Comparison of ENCODE assay signal across 8 mouse cellular contexts in genomic region chr2:158610488-158611325, GRCm38 (mm10). TPM values are rescaled to one million over a fixed set of nuclear protein-coding genes. Genes with fewer than 3 reads are reported as not detected.
DNase-seq lines count a peak whose midpoint lies in the region; ATAC-seq and TF ChIP-seq lines count a peak whose summit lies in the region.

TSS of gene Slc32a1 (plus strand) at chr2:158610767.

- peak within 1 kb of the TSS; percentile 33 for H3K4me3 ChIP-seq in kidney, embryonic 15.5 days (replicated peaks)
- peak within 1 kb of the TSS; percentile 47 for H3K4me3 ChIP-seq in forebrain, embryonic 14.5 days (ENCODE audit: low read depth, low read length)
- peak within 1 kb of the TSS; percentile 44 for H3K4me3 ChIP-seq in neural tube, embryonic 14.5 days (ENCODE audit: low read depth, low read length)
- no peak within 1 kb of the TSS for H3K4me3 ChIP-seq in kidney, adult 2 months (ENCODE audit: insufficient read depth, low read depth, low read length)

- H3K27ac ChIP-seq in kidney, embryonic 15.5 days: no peak within 1 kb of the TSS
- H3K27ac ChIP-seq in forebrain, embryonic 14.5 days (ENCODE audit: low read depth, low read length): peak within 1 kb of the TSS; percentile 88
- H3K27ac ChIP-seq in neural tube, embryonic 14.5 days (ENCODE audit: low read depth, low read length): peak within 1 kb of the TSS; percentile 81
- no peak within 1 kb of the TSS for H3K27ac ChIP-seq in kidney, adult 2 months (ENCODE audit: insufficient read depth, low read depth, low read length)

- H3K27me3 ChIP-seq in kidney, embryonic 15.5 days: peaks cover 98% of the 10 kb centered on the region
- peaks cover 69% of the 10 kb centered on the region for H3K27me3 ChIP-seq in forebrain, embryonic 14.5 days (replicated peaks; ENCODE audit: control insufficient read depth, insufficient read depth, low read length)
- H3K27me3 ChIP-seq in neural tube, embryonic 14.5 days (ENCODE audit: control insufficient read depth, insufficient read depth, low read length): peaks cover 27% of the 10 kb centered on the region
- H3K27me3 ChIP-seq in kidney, adult 2 months (replicated peaks; ENCODE audit: control insufficient read depth, insufficient read depth, low read length): peaks cover 2% of the 10 kb centered on the region

- no peak for TF ChIP-seq POLR2A in kidney, adult 2 months (IDR thresholded peaks at IDR 0.05; ENCODE audit: low read depth, low read length)

- H3K4me2 ChIP-seq in kidney, embryonic 15.5 days: peak within 1 kb of the TSS; percentile 58
- H3K4me2 ChIP-seq in forebrain, embryonic 14.5 days (ENCODE audit: low read length): peak within 1 kb of the TSS; percentile 56
- peak within 1 kb of the TSS; percentile 54 for H3K4me2 ChIP-seq in neural tube, embryonic 14.5 days (ENCODE audit: low read depth, low read length)

- no peak for ATAC-seq in kidney, embryonic 15.5 days (replicated peaks; ENCODE audit: low FRiP score)
- peak; percentile 69 for ATAC-seq in forebrain, embryonic 14.5 days
- ATAC-seq in neural tube, embryonic 14.5 days (ENCODE audit: low read depth): peak; percentile 54
- ATAC-seq in activated CD4-positive, CD25-positive, alpha-beta regulatory T cell, adult 4 months: no peak

- H3K36me3 ChIP-seq in kidney, embryonic 15.5 days: no peaks in the 10 kb centered on the region
- H3K36me3 ChIP-seq in forebrain, embryonic 14.5 days (ENCODE audit: control insufficient read depth, insufficient read depth, low read length): 0 out of 2 replicates have a peak, but pooled peaks cover 4% of the 10 kb centered on the region
- H3K36me3 ChIP-seq in neural tube, embryonic 14.5 days (ENCODE audit: control insufficient read depth, insufficient read depth, low read length): no peaks in the 10 kb centered on the region
- no peaks in the 10 kb centered on the region for H3K36me3 ChIP-seq in kidney, adult 2 months (ENCODE audit: control insufficient read depth, insufficient read depth, low read length)

- H3K9me3 ChIP-seq in kidney, embryonic 15.5 days (replicated peaks): no peaks in the 10 kb centered on the region
- no peaks in the 10 kb centered on the region for H3K9me3 ChIP-seq in forebrain, embryonic 14.5 days (replicated peaks; ENCODE audit: control insufficient read depth, low read length)
- no peaks in the 10 kb centered on the region for H3K9me3 ChIP-seq in neural tube, embryonic 14.5 days (ENCODE audit: control insufficient read depth, low read length)

- H3K9ac ChIP-seq in kidney, embryonic 15.5 days: no peak within 1 kb of the TSS
- H3K9ac ChIP-seq in forebrain, embryonic 14.5 days (ENCODE audit: low read length): peak within 1 kb of the TSS; percentile 85
- H3K9ac ChIP-seq in neural tube, embryonic 14.5 days (replicated peaks; ENCODE audit: low read depth, low read length): peak within 1 kb of the TSS; percentile 72

- under 1% methylated on average over 77 of the region's 77 CpGs for WGBS in kidney, embryonic 15.5 days
- WGBS in forebrain, embryonic 14.5 days: under 1% methylated on average over 72 of the region's 77 CpGs
- under 1% methylated on average over 74 of the region's 77 CpGs for WGBS in neural tube, embryonic 14.5 days
- 2% methylated on average over 77 of the region's 77 CpGs for WGBS in kidney, adult 2 months

- intact Hi-C loops in left cerebral cortex, postnatal 14 days (cut with DNase I): loop anchor here (5.0 kb wide), 1 partner anchor 58 kb away; no protein-coding TSS in a partner anchor

- H3K4me1 ChIP-seq in kidney, embryonic 15.5 days: peaks cover 64% of the 10 kb centered on the region
- 0 out of 2 replicates have a peak, but pooled peaks cover 3% of the 10 kb centered on the region for H3K4me1 ChIP-seq in forebrain, embryonic 14.5 days (ENCODE audit: control insufficient read depth, insufficient read depth, low read length)
- no peaks in the 10 kb centered on the region for H3K4me1 ChIP-seq in neural tube, embryonic 14.5 days (ENCODE audit: control insufficient read depth, insufficient read depth, low read length)
- no peaks in the 10 kb centered on the region for H3K4me1 ChIP-seq in kidney, adult 2 months (ENCODE audit: control insufficient read depth, insufficient read depth, low read length)

- no peak for TF ChIP-seq CTCF in kidney, adult 2 months (conservative IDR thresholded peaks at IDR 0.05; ENCODE audit: insufficient read depth, insufficient read length, low read depth, low read length)

- no peak for DNase-seq in kidney, adult 11 months
- DNase-seq in R1 (ENCODE audit: low read depth, low spot score): peak; percentile 61
- peak; percentile 72 for DNase-seq in forebrain, embryonic 14.5 days (ENCODE audit: low spot score)
- DNase-seq in left cerebral cortex, postnatal 14 days (ENCODE audit: low spot score in 2 of 2): peak in 1 of 2 experiments; percentile 55
- no peak for DNase-seq in kidney, adult 2 months

RNA-seq across cellular contexts. Expression of gene Slc32a1, which starts in this region (rescaled TPM):
- 0.12 and 0.14 TPM in 2 replicates for polyA plus RNA-seq in kidney, embryonic 15.5 days (2015; fragmentation: Nextera tagmentation; extraction: Ambion mirVana)
- 4.6 and 6.4 TPM in 2 replicates for polyA plus RNA-seq in forebrain, embryonic 14.5 days (2014; fragmentation: Nextera tagmentation; extraction: Ambion mirVana)
- 10 to 100 TPM; 89.6 to 100.0 TPM for total RNA-seq in left cerebral cortex, postnatal 14 days (2021)
- polyA plus RNA-seq in neural tube, embryonic 14.5 days (2014; fragmentation: Nextera tagmentation; extraction: Ambion mirVana): 9.2 and 10.7 TPM in 2 replicates
- not detected for polyA plus RNA-seq in activated CD4-positive, CD25-positive, alpha-beta regulatory T cell, adult 4 months (2017; shearing (Covaris generic))
- polyA plus RNA-seq in kidney, adult 2 months (2012; rRNA removed): not detected in 2 replicates

Comparison
In these comparisons a context has a peak if more than half of its experiments do, and no peak if none do; other contexts are left out.
1. ATAC-seq: peak in forebrain, embryonic 14.5 days (single experiment) and neural tube, embryonic 14.5 days (single experiment); none in kidney, embryonic 15.5 days (single experiment) and activated CD4-positive, CD25-positive, alpha-beta regulatory T cell, adult 4 months (single experiment).
2. H3K27ac ChIP-seq: peak in forebrain, embryonic 14.5 days (single experiment) and neural tube, embryonic 14.5 days (single experiment); none in kidney, embryonic 15.5 days (single experiment) and kidney, adult 2 months (single experiment).
3. DNase-seq: peak in R1 (single experiment) and forebrain, embryonic 14.5 days (single experiment); none in kidney, adult 11 months (single experiment) and kidney, adult 2 months (single experiment).
4. Peak in every context shown above with its lines, with median percentiles within 50 percentile points of each other: H3K4me2 ChIP-seq.